Mouse (Mus musculus) heart, adult 2 months (tissue): ENCODE measurements around the gene Gm20388.

Source experiments
- CTCF ChIP-seq: fragments of 200-600 bp; IDR thresholded peaks from 2 replicates; pipeline ENCODE4 v1.8.1; 2022; ENCODE audit warnings: antibody characterized with exemption, mild to moderate bottlenecking, moderate library complexity
- POLR2A ChIP-seq: fragments of 200-500 bp; IDR thresholded peaks from 2 replicates; pipeline ENCODE4 v1.6.1; 2011; ENCODE audit warnings: mild to moderate bottlenecking, low read depth, low read length, control low read depth; ENCODE audit not compliant: insufficient read depth

DNA sequence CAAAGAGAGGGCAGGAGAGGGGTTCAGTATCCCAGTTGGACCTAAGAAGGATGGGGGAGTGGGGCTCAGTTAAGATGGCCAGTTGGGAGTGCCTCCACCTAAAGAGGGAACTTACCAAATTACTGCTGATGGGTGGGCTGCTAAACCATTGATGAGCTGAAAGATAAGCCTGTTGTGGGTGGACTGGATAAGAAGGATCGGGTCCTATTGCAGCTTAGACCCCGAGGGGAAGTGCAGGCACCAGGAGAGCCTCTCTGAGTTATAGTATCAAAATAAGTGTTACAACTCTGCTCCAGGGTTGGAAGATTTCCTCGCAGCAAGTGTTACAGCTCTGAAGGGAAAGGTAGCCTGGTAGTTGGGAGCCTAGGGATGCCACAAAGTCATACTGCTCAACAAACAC is 2933.5 kb downstream of the Gm20388 start:
- TF ChIP-seq CTCF (no peak), POLR2A (no peak)
